Mouse (Mus musculus): Measurements from ENCODE around the gene Lgals3.

Lgals3 gene

DNA sequence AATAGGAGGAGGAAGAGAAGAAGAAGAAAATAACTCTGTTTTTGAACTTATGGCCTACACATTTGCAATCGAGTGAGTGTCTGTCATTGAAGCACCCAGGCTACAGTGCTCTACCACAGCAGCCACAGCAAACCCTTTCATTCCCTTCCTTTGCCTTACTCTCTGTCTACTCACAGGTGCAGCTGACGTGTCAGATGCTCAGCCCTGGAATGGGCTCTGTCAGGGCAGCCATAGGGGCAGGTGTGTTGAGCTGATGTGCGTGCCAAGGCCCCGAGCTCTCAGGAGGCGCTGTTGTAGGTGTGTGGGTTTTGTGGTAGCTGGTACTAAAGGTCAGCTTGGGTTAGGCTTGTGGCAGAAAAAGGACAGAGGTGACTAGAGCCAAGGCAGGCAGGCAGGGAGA is 2.2 kb downstream of the Lgals3 start:
- no peak for DNase-seq (ENCODE audit: low read depth, low spot score)

DNA sequence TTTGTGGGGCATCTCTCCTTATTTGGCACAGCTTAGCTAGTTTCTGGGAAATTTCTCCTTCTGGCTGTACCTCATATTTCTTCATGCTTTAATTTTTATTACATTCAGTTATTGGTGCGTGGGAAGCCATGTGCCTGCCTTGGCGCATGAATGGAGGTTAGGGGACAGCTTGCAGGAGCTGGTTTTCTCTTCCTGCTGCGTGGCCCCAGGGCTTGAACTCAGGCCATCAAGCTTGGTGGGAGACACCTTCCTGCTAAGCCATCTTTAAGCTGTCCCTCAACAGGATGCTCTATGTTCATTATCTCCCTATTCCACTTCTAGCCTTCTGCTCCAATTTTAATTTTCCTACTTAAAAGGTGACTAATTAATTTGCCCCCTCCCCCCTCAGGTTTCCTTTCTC is 3.2 kb downstream of the Lgals3 start:
- DNase-seq (ENCODE audit: low read depth, low spot score): no peak

DNA sequence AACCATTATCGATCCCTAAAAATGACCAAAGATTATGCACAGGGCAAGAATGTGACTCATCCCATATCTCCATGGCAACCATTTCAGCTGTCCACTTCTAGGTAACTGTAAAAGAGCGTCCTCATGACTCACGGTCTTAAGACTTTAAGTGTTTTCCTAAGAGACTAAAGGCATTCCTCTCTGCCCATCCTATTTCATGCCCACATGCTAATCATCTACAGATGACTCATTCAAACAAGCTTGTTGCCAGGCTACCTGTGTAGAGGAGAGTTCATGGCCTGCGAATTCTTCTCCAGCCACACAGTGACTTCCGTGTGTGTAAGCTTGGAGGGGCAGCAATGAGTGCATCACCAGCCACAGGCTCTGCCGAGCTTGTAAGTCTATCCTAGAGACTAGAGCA is 4.1 kb downstream of the Lgals3 start:
- no peak for DNase-seq (ENCODE audit: low read depth, low spot score)

DNA sequence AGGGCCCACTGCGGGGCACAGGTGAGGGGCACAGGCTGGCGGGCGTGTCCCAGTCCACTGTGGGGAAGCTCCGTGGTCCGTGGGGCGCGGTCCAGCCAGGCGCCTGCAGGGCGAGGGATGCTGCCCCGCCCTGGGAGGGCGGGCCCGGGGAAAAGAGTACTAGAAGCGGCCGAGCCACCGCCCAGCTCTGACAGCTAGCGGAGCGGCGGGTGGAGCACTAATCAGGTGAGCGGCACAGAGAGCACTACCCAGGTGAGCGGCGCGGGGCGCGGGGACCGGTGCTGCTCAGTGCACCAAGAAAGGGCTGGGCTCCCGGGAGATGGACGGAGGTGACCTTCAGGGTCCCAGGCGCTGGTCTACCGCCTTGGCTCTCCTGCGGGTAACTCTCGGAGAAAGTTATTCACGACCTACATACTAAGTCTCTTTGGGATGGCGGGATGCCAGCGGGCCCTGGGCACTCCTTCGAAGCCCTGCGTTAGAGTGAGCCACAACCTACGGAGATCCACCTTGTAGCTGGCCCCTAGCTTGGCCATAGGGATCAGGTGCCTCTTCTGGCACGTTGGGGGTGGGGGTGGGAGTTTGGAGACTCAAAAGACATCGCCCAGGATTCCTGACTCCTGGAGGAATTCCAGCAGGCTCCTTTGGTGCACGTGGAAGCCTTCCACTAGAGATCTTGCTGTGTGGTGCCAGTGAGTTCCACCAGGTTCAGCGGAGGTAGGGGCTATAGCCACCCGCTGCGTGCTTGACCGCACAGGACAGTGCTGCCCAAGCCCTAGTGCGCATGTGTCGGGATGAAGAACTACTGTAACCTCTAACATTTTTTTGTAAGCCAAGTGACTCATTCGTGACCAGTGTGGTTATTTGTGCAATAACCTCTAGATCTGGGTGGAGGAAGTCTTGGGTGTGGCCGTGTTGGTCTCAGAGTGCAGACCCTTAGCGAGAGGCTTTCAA is 6.5 kb downstream of the Lgals3 start:
- no peak for DNase-seq (ENCODE audit: low read depth, low spot score)

DNA sequence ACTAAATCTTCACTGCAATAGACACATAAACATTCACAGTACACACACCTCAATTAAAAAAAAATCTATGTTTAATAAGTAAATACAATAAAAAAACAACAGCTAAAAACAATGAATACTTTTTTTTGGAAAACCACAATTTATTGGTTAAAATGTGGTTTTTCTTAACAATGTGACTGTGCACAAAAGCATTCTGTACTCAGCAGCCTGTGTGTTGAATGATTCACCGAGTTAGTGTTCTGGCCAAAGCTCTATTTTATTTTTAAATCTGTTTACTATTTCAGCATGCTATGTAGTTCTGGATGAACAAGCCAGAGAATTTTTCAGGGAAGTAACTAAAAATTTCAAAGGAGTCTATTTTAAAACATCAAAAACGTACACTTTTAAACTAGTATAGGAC is 9.0 kb downstream of the Lgals3 start:
- DNase-seq (ENCODE audit: low read depth, low spot score): no peak

DNA sequence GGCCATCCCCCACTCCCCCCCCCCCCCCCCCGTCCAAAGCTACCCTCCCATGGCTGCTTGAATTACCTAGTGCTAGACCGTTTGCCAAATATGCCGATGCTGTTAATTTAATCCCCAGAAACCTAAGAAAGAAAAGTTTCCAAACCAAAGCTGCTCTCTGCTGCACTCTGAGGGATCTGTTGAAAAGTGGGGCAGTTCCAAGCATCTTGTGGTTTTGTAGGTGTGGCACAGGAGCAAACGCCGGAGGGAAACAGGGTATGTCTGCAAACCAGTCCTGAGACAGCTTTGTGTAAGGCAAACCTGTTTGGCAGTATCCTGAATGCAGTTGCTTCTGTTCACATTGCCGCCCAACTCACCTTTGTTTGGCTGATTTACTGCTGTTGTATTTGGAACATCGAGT is 10.8 kb downstream of the Lgals3 start:
- DNase-seq (ENCODE audit: low read depth, low spot score): no peak

- no peak for DNase-seq (ENCODE audit: low read depth, low spot score)
Measured at GRCm38 (mm10) chr14:47383911-47384310, 16.4 kb downstream of the Lgals3 start.

GRCm38 (mm10) chr14:47384653-47385052 is 17.1 kb downstream of the Lgals3 start:
- no peak for DNase-seq (ENCODE audit: low read depth, low spot score)

- no peak for DNase-seq (ENCODE audit: low read depth, low spot score)
Measured at GRCm38 (mm10) chr14:47386125-47386524, 18.6 kb downstream of the Lgals3 start.

- DNase-seq (ENCODE audit: low read depth, low spot score): no peak
Measured at GRCm38 (mm10) chr14:47393354-47394094, 26.0 kb downstream of the Lgals3 start.

DNA sequence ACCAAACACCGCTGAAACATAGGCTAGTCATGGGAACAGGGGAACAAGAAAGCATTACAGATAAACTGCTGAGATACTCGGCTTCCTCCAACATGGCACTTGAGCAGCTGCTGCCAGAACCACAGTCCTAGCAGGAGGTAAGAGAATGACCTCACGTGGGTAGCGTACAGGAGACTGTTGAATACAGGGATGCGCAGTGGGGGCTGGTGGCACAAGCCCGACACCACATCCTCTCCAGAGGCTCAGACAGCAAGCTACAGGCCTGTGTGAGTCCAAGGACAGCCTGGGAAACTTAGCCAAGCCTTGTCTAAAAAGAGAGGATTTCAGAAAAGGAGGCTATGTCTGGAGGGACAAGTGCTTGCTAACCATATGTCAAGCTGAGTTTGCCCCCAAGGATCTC is 27.5 kb downstream of the Lgals3 start:
- DNase-seq (ENCODE audit: low read depth, low spot score): no peak

DNA sequence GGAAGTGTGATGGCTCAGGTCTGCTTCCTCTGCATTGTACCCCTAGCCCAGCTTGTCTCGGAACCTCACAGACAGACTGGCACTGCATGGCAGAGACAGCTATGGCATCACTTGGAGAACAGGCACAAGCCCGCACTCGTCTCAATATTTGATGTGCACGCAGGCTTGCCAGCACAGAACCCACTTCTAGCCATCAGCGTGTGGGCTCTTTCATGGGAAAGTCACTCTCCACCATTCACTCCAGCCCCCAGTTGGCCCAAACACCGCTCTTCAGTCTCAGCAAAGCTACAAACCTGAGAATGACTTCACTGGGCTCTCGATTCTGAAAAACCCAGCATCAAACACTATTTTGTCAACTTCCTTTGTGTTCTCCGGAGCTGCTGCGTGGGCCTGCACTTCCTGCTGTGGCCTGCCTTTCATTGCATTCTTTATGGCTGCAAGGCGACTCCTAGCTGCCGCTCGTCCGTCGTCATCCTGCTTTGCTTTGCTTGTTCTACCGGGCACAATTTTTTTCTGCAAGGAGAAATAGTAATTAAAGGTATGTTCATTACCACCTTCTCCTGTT is 28.0 kb downstream of the Lgals3 start:
- DNase-seq (ENCODE audit: low read depth, low spot score): no peak

GRCm38 (mm10) chr14:47396165-47396652 is 28.7 kb downstream of the Lgals3 start:
- peak; percentile 49 for DNase-seq (ENCODE audit: low read depth, low spot score)

GRCm38 (mm10) chr14:47402735-47403134 is 35.2 kb downstream of the Lgals3 start:
- DNase-seq (ENCODE audit: low read depth, low spot score): no peak

DNA sequence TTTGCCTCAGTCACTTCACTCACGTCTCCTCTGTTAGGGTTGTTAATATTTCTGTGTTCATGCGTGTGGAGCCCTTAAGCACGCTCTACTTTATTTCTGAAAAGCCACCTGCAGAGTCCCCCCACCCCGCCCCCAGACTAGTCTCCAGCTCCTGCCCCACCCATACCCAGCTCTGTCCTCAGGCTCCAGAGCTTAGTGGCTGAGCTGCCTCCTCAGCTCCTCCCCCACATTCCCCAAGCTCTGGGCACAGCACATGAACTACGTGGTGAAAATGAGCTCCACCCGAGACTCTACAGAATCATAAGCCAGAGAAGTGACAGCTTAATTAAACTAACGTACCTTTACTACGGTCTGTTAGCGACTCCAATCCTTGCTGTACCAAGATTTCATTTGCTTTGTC is 38.4 kb downstream of the Lgals3 start:
- no peak for DNase-seq (ENCODE audit: low read depth, low spot score)

DNA sequence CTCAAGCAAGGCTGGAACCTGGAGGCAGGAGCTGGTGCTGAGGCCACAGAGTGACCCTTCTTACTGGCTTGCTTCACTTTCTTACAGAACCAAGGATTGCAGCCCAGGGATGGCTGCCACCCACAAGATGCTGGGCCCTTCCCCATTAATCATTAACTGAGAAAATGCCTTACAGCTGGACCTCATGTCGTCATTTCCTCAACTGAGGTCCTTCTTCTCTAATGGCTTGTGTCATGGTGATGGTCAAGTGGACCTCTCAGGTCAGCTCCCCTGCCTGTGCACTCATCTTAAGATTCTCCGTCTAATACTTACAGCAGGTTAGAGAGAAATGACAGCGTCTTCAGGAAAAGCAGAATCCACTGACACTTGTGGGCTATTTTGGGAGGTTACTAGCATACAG is 49.8 kb downstream of the Lgals3 start:
- DNase-seq (ENCODE audit: low read depth, low spot score): peak; percentile 34

DNA sequence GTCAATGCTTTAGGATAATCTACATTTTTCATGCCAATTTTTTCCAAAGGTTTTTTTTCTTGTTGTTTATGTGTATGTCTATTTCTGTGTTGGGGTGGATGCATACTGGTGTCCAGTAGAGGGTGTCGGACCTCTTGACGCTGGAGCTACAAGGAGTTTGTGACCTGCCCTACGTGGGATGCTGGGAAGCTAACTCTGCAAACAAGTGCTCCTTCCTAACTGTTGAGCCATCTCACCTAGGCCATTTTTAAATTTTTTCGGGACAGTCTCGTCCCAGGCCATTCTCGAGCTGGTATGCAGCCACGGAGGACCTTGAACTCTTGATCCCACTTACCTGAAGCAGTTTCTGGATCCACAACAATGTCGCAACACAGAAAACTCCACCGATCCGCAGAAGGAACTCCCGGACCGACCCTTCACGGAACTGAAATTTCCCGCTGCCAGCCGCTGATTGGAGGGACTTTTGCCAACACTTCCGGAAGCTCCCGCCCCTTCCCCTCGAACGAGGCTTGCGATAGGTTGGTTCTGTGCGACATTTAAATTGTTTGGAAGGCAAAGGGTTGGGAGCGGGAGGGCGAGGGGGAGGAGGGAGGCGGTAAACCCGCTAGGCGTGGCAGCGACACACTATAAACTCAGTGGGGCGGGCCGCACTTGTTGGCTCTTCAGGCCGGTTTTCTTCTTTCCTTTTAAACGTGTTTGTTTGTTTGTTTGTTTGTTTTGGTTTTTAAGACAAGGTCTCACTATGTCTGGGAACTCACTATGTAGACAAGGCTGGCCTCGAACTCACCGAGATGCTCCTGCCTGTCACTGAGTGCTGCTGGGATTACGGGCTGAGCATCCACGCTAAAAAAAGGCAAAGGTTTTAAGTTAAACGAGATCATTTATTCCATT is 50.5 kb downstream of the Lgals3 start, which contains the start of gene Dlgap5:
Dlgap5 (minus strand) TSS at position 633 of the 891 bp plus-strand sequence.
- peak; percentile 96 for DNase-seq (ENCODE audit: low read depth, low spot score)

GRCm38 (mm10) chr14:47418666-47418991 is 51.1 kb downstream of the Lgals3 start:
- no peak for DNase-seq (ENCODE audit: low read depth, low spot score)

GRCm38 (mm10) chr14:47419034-47419625 is 51.6 kb downstream of the Lgals3 start:
- peak; percentile 79 for DNase-seq (ENCODE audit: low read depth, low spot score)

DNA sequence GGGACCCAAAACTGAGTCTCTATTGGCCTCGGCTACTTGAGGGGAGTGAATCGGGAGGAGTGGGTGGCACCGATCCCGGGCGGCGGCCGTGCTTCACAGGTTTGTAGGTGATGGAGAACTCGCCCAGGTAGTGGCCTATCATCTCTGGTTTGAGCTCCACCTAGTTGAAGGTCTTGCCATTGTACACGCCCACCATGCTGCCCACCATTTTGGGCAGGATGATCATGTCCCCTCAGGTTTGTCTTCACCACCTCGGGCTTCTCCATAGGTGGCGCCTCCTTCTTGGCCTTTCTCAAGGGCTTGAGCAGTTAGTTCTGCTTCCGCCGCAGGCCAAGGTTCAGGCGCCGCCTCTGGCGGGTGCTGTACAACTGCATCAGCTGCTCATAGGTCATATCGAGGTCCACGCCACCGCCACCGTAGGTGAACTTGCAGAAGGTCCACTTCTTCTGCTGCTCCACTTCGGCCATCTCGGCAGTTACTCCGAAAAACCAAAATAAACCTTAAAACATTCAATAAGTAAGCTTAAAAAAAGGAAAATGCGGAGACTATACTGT is 52.2 kb downstream of the Lgals3 start:
- DNase-seq (ENCODE audit: low read depth, low spot score): peak; percentile 95

GRCm38 (mm10) chr14:47421606-47422005 is 54.1 kb downstream of the Lgals3 start:
- no peak for DNase-seq (ENCODE audit: low read depth, low spot score)
